Mouse (Mus musculus): Measurements from ENCODE around the gene Zbtb20.

- TF ChIP-seq CTCF (IDR thresholded peaks at IDR 0.05; ENCODE audit: extremely low read depth, insufficient read length, insufficient replicate concordance, low read depth, low read length) (no peak), POLR2A (IDR thresholded peaks at IDR 0.05; ENCODE audit: low read depth, low read length) (no peak)
Observed at GRCm38 (mm10) chr16:43531328-43531727, 655.6 kb downstream of the Zbtb20 start.

All from small intestine, adult 2 months (tissue).